Mouse (Mus musculus) forebrain, embryonic 16.5 days (tissue): ENCODE results near the gene Slc4a4. TPM values are rescaled to one million over a fixed set of nuclear protein-coding genes. Genes with fewer than 3 reads are reported as not detected.

Source experiments
- ATAC-seq: fragments of 200-750 bp; cut with Nextera tagmentation; 2 replicates; pipeline ENCODE4 v1.8.0; 2017; ENCODE audit warnings: mild to moderate bottlenecking, moderate library complexity
- H3K27ac ChIP-seq: fragments of 300-500 bp; sonication (generic); 2 replicates; pipeline ENCODE4 v1.5.1; 2014; ENCODE audit warnings: low read length, control low read depth
- H3K27me3 ChIP-seq: fragments of 300-500 bp; sonication (generic); replicated peaks from 2 replicates; pipeline ENCODE4 v1.6.1; 2014; ENCODE audit warnings: low read length; ENCODE audit not compliant: control insufficient read depth, insufficient read depth
- H3K36me3 ChIP-seq: fragments of 300-500 bp; sonication (generic); 2 replicates; pipeline ENCODE4 v1.6.1; 2014; ENCODE audit not compliant: control insufficient read depth, insufficient read depth
- H3K4me1 ChIP-seq: fragments of 300-500 bp; sonication (generic); replicated peaks from 2 replicates; pipeline ENCODE4 v1.6.1; 2014; ENCODE audit warnings: low read length; ENCODE audit not compliant: control insufficient read depth, insufficient read depth
- H3K4me2 ChIP-seq: fragments of 300-500 bp; sonication (generic); 2 replicates; pipeline ENCODE4 v1.6.1; 2014; ENCODE audit warnings: mild to moderate bottlenecking, low read length, control low read depth
- H3K4me3 ChIP-seq: fragments of 300-500 bp; sonication (generic); replicated peaks from 2 replicates; pipeline ENCODE4 v1.5.1; 2014; ENCODE audit warnings: mild to moderate bottlenecking, low read length, control low read depth
- H3K9ac ChIP-seq: fragments of 300-500 bp; sonication (generic); replicated peaks from 2 replicates; pipeline ENCODE4 v1.6.1; 2014; ENCODE audit warnings: low read depth, low read length, control low read depth
- H3K9me3 ChIP-seq: fragments of 300-500 bp; sonication (generic); 2 replicates; pipeline ENCODE4 v1.6.1; 2016; ENCODE audit warnings: low read length; ENCODE audit not compliant: control insufficient read depth
- WGBS: fragments of 180-500 bp; shearing (Covaris S2); extraction: QIAGEN DNeasy Blood & Tissue Kit; methylation state at CpG from one replicate; pipeline ENCODE4 v1.1.7; 2014; 5-methylcytosine and 5-hydroxymethylcytosine counted together
- polyA plus RNA-seq: library from polyadenylated mRNA; unstranded; fragments of >200 nt; fragmentation: Nextera tagmentation; extraction: Ambion mirVana; gene quantifications from 2 replicates; pipeline ENCODE4 v1.2.1, GENCODE M21; 2015

The Slc4a4 gene
- polyA plus RNA-seq, 1 experiment from 2014 or later: 3.8 TPM

- Histone ChIP-seq H3K4me2 (no peak overlapping the region), H3K4me1 (no peaks in the 10 kb centered on the region), H3K9me3 (peaks cover 2% of the 10 kb centered on the region; the same call in 1 of the 2 replicates), H3K9ac (no peak overlapping the region), H3K27ac (no peak overlapping the region), H3K4me3 (no peak overlapping the region), H3K36me3 (no peaks in the 10 kb centered on the region), H3K27me3 (no peaks in the 10 kb centered on the region)
- no peak for ATAC-seq
- WGBS: 97% methylated on average over 8 of the region's 8 CpGs
These were observed 109.6 kb downstream of the Slc4a4 start for GRCm38 (mm10) chr5:88996246-88996645.

- H3K36me3 ChIP-seq: no peaks in the 10 kb centered on the region
- no peak overlapping the region for H3K9ac ChIP-seq
- 96% methylated on average over 6 of the region's 6 CpGs for WGBS
- no peaks in the 10 kb centered on the region for H3K4me1 ChIP-seq
- H3K4me3 ChIP-seq: no peak overlapping the region
- H3K9me3 ChIP-seq: peaks cover 2% of the 10 kb centered on the region; the same call in 1 of the 2 replicates
- ATAC-seq: no peak
- H3K27ac ChIP-seq: no peak overlapping the region
- no peaks in the 10 kb centered on the region for H3K27me3 ChIP-seq
- H3K4me2 ChIP-seq: no peak overlapping the region
These were observed 110.7 kb downstream of the Slc4a4 start for GRCm38 (mm10) chr5:88997277-88997676.

- no peaks in the 10 kb centered on the region for H3K4me1 ChIP-seq
- H3K9me3 ChIP-seq: peaks cover 2% of the 10 kb centered on the region; the same call in 1 of the 2 replicates
- WGBS: 95% methylated on average over 6 of the region's 6 CpGs
- no peak for ATAC-seq
- H3K27me3 ChIP-seq: no peaks in the 10 kb centered on the region
- no peaks in the 10 kb centered on the region for H3K36me3 ChIP-seq
- no peak overlapping the region for H3K27ac ChIP-seq
- no peak overlapping the region for H3K9ac ChIP-seq
- H3K4me3 ChIP-seq: no peak overlapping the region
- H3K4me2 ChIP-seq: no peak overlapping the region
These were observed 113.2 kb downstream of the Slc4a4 start for GRCm38 (mm10) chr5:88999793-89000192.

GRCm38 (mm10) chr5:89000598-89000997 lies 114.0 kb downstream of the Slc4a4 start:
- over 99% methylated on average over 7 of the region's 7 CpGs for WGBS

GRCm38 (mm10) chr5:89010116-89010515 lies 123.5 kb downstream of the Slc4a4 start:
- H3K27ac ChIP-seq: no peak overlapping the region
- H3K36me3 ChIP-seq: no peaks in the 10 kb centered on the region
- no peaks in the 10 kb centered on the region for H3K27me3 ChIP-seq
- H3K4me3 ChIP-seq: no peak overlapping the region
- no peaks in the 10 kb centered on the region for H3K9me3 ChIP-seq
- 66% methylated on average over 5 of the region's 5 CpGs for WGBS
- H3K4me1 ChIP-seq: no peaks in the 10 kb centered on the region
- ATAC-seq: no peak
- H3K9ac ChIP-seq: no peak overlapping the region
- no peak overlapping the region for H3K4me2 ChIP-seq

More at GRCm38 (mm10) chr5:89000598-89000997, 114.0 kb downstream of the Slc4a4 start:
- H3K9ac ChIP-seq: no peak overlapping the region
- H3K27ac ChIP-seq: no peak overlapping the region
- no peaks in the 10 kb centered on the region for H3K4me1 ChIP-seq
- ATAC-seq: no peak
- H3K36me3 ChIP-seq: no peaks in the 10 kb centered on the region
- no peaks in the 10 kb centered on the region for H3K27me3 ChIP-seq
- H3K9me3 ChIP-seq: peaks cover 2% of the 10 kb centered on the region; the same call in 1 of the 2 replicates
- H3K4me3 ChIP-seq: no peak overlapping the region
- H3K4me2 ChIP-seq: no peak overlapping the region

- H3K4me3 ChIP-seq: no peak overlapping the region
- no peak overlapping the region for H3K9ac ChIP-seq
- H3K36me3 ChIP-seq: no peaks in the 10 kb centered on the region
- WGBS: 96% methylated on average over 3 of the region's 3 CpGs
- no peak for ATAC-seq
- H3K4me1 ChIP-seq: no peaks in the 10 kb centered on the region
- no peak overlapping the region for H3K27ac ChIP-seq
- no peaks in the 10 kb centered on the region for H3K27me3 ChIP-seq
- no peak overlapping the region for H3K4me2 ChIP-seq
- H3K9me3 ChIP-seq: no peaks in the 10 kb centered on the region
These were observed 125.8 kb downstream of the Slc4a4 start for GRCm38 (mm10) chr5:89012456-89012855.

- no peak overlapping the region for H3K27ac ChIP-seq
- 89% methylated on average over 2 of the region's 2 CpGs for WGBS
These were observed 128.2 kb downstream of the Slc4a4 start for GRCm38 (mm10) chr5:89014782-89015181.

GRCm38 (mm10) chr5:89015878-89016277 lies 129.3 kb downstream of the Slc4a4 start:
- no peaks in the 10 kb centered on the region for H3K4me1 ChIP-seq
- no peak for ATAC-seq
- no peaks in the 10 kb centered on the region for H3K36me3 ChIP-seq
- no peak overlapping the region for H3K4me2 ChIP-seq
- H3K9ac ChIP-seq: no peak overlapping the region
- no peaks in the 10 kb centered on the region for H3K27me3 ChIP-seq
- 93% methylated on average over 5 of the region's 5 CpGs for WGBS
- no peaks in the 10 kb centered on the region for H3K9me3 ChIP-seq
- H3K27ac ChIP-seq: no peak overlapping the region
- H3K4me3 ChIP-seq: no peak overlapping the region

More at GRCm38 (mm10) chr5:89014782-89015181, 128.2 kb downstream of the Slc4a4 start:
- H3K9ac ChIP-seq: no peak overlapping the region
- H3K9me3 ChIP-seq: no peaks in the 10 kb centered on the region
- no peak overlapping the region for H3K4me2 ChIP-seq
- H3K27me3 ChIP-seq: no peaks in the 10 kb centered on the region
- no peak overlapping the region for H3K4me3 ChIP-seq
- no peaks in the 10 kb centered on the region for H3K4me1 ChIP-seq
- no peak for ATAC-seq
- no peaks in the 10 kb centered on the region for H3K36me3 ChIP-seq

GRCm38 (mm10) chr5:89018537-89018936 lies 131.9 kb downstream of the Slc4a4 start:
- Histone ChIP-seq H3K4me1 (no peaks in the 10 kb centered on the region), H3K9ac (no peak overlapping the region), H3K27me3 (no peaks in the 10 kb centered on the region), H3K4me2 (no peak overlapping the region), H3K27ac (no peak overlapping the region), H3K4me3 (no peak overlapping the region), H3K9me3 (no peaks in the 10 kb centered on the region), H3K36me3 (no peaks in the 10 kb centered on the region)
- ATAC-seq: no peak
- 32% methylated on average over 6 of the region's 6 CpGs for WGBS

GRCm38 (mm10) chr5:89024413-89024812 lies 137.8 kb downstream of the Slc4a4 start:
- 88% methylated on average over 4 of the region's 4 CpGs for WGBS
- ATAC-seq: no peak
- Histone ChIP-seq H3K4me3 (no peak overlapping the region), H3K4me1 (no peaks in the 10 kb centered on the region), H3K9ac (no peak overlapping the region), H3K27me3 (no peaks in the 10 kb centered on the region), H3K36me3 (no peaks in the 10 kb centered on the region), H3K4me2 (no peak overlapping the region), H3K9me3 (no peaks in the 10 kb centered on the region), H3K27ac (no peak overlapping the region)
